Mouse (Mus musculus) small intestine, adult 2 months (tissue): ENCODE results near the gene Pde4d.

Experiments used
- CTCF ChIP-seq: fragments of 200-500 bp; IDR thresholded peaks from 2 replicates; pipeline ENCODE4 v1.5.1; 2012; ENCODE audit warnings: low read depth, mild to moderate bottlenecking, control low read depth, inconsistent platforms, low read length, moderate library complexity, mixed read lengths; ENCODE audit not compliant: insufficient replicate concordance, insufficient read length; ENCODE audit errors: extremely low read depth
- POLR2A ChIP-seq: fragments of 200-500 bp; IDR thresholded peaks from 2 replicates; pipeline ENCODE4 v1.6.1; 2012; ENCODE audit warnings: low read depth, mild to moderate bottlenecking, control low read depth, inconsistent platforms, low read length, moderate library complexity

DNA sequence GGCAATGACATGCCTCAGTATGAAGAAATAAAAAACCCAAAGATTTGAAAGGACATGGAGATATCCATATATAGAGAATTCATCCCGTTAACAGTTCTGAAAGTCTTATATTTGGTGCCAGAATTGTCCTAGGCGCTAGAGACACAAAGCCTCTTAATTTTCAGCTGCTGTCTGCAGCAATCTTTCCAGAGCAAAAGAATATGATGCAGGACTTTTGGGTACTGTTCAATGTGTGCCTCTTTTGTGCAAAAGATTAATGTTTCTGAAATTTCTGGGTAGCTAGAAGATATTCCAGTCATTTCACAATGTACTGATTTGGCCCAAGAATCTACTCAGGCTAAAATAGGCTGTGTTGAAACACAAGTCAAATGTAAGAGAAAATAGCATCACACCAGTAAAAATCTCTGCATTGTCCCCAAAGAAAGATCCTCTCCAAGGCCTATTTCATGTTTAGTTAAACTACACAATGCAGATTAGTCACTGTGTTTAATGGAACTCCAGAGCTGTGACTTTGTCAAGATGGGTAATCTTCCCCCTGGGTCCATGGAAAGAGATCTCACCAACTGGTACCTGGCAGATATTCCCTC, 1270.5 kb downstream of the Pde4d start:
- TF ChIP-seq CTCF (no peak), POLR2A (no peak)
